Mouse (Mus musculus) spleen, postnatal 14 days (tissue): ENCODE measurements at regions not wholly inside any gene's neighbourhood (a gene's known extent, or its start where the extent isn't known, plus 50 kb on each side); places are given as distances from the start of the nearest gene placed in this dataset.

Experiments used
- DNase-seq, 2 experiments: peaks; one replicate each; pipeline ENCODE4 v3.0.0; 2021 to 2022; ENCODE audit warnings: low spot score in 2 of 2

DNA sequence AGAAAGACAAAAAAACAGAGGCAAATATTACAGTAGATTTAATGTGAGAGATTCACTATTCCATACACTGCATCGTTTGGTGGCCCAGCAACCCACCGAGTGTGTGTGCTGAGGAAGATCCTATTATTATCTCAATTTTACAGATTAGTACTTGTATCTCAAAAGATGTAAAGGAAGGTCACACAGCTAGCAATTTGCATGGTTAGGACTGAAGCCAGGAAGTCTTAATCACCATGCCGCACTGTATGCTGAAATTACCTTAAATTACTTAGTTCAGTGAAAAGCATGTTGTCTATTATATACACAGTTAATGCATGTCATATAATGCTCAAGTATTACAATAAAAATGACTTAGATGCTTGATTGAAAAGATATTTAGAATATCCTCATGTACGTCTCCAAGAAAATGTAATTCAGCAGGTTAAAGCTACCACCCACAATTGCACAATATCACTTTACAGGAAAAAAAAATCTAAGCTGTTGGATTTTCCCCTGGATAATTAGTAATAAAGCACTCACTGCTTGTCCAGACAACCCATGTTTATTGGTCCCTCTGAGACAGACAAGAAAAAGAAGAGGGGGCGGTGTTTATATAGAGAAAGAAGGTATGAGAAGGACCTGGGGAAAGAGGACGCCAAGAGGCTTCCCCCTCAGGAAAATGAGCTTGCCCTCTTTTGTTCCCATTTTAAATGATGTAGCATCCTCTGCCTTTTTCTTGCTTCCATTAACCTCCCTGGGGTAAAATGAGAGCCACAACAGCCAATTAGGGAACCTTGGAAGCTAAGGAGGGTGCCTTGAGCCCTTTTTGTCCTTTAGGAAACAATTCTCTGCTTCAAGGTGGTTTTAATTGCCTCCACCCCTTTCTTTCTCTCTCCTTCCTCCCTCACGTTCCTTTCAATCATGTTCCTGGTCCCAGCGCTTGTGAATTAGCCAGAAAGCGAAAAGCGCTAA lies 204.6 kb upstream of the Xrcc4 start:
- DNase-seq, result no peak

DNA sequence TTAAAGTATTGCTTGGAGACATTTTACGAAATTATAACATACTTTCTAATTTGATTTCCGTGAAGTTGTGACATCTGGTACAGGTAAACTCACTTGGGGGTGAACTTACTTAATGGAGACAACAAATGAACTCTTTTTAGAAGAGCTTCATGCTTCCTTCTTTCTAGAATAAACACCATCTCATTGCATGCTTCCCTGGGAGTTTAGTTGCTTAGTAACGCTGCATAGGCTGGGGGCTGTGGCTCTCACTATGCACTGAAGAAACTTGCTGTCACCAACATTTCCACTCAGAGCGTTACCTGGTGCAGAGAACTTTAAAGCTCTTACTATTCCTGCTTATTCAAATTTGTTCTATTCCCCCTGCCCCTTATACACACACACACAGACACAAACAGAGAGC lies 203.5 kb upstream of the Xrcc4 start:
- no peak for DNase-seq

GRCm38 (mm10) chr13:90292124-90292523 lies 202.7 kb upstream of the Xrcc4 start:
- DNase-seq, result no peak

GRCm38 (mm10) chr13:90280976-90281375 lies 191.6 kb upstream of the Xrcc4 start:
- no peak for DNase-seq

DNA sequence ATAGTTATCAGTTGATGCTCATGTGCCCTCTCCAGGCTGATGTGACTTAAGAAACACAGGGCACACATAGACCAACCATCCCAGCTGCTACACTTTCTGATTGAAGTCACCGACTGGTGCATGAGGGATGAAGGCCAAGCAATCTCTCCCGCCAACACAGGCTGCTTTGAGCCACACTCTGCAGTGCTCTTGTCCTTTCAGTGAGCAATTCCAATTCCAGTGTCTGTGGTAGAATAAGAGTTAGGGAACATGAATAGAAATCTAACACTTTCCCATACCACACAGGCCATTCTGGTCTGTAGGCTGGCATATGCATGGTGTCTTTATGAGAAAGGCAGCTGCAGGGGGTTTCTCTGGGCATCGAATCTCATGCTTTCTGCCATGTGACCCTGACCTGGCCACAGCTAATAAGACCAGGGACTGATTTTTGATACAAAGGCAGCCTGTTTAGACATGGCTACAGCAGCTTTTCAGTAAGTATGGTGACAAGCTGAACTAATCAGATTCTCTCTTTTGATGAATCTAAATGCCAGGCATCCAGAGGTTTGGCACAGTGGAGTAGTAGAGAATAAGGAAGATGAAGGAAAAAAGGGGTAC lies 190.5 kb upstream of the Xrcc4 start:
- DNase-seq, result no peak

- no peak for DNase-seq
Observed at GRCm38 (mm10) chr13:90279355-90279754, 189.9 kb upstream of the Xrcc4 start.

DNA sequence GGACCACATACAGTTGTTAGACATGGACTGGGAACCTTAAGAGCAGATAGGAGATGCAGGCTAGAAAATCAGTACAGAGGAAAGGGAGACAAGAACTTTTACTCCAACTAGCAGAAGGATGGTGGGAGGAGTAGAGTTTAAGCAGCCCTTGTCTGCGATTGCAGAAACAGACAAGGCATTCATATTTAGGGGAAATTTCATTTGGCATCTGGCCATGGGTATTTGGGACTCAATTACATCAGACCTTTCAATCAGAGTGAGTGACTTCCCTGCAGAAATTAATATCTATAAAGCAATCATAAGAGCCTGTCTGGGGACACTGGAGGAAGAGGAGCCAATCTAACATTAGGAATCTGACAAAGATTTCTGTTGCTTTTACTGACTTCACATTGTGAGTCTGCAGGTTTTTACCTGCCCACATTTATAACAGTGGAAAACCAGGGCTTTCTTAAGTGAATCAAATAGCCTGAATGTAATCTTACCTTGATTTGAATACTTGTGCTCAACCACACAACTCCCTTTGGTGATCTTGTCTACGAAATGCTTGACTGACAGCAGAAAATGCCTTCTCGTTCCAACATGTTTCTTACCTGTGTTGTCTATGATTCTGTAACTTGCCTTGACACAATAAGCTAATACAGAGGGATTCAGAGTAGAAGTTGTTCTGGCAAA lies 169.8 kb upstream of the Xrcc4 start:
- no peak for DNase-seq

DNA sequence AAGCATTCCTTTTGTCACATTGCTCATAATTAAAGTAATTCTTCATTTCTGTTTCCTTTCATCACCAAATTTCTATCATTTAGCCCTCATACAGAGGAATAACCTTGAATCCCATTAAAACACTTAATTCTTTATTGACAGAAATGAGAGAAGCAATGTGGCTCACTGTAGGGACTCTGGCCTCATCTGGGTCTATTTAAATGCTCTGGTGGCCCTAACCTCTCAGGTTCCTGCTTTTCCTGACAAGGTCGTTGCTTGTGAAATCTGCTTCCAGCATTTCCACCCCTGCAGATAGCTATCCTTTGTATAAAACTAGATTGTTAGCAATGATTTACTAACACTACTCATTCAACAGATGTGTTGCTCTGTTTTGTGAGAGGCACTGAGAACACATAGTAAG lies 163.6 kb upstream of the Xrcc4 start:
- DNase-seq, result no peak

GRCm38 (mm10) chr13:90245997-90246765 lies 156.8 kb upstream of the Xrcc4 start:
- no peak for DNase-seq

DNA sequence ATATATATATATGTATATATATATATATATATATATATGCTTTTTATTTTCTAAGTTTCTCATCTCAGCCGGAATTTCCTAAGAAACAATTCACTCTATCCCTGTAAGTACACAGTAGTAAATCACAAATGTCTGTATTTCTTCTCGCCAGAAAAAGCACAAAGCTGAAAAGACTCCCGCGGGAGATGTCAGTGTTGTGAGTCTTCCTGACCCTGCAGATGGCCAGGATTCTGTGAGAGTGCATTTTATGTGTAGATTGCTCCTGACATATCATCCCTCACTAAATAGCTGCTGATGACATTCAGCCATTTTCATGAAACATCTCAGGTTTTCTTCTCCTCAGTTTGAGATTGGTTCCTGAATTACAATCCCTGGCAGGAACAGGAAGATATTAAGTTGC lies 148.9 kb upstream of the Xrcc4 start:
- no peak for DNase-seq

GRCm38 (mm10) chr13:90233986-90234385 lies 144.6 kb upstream of the Xrcc4 start:
- DNase-seq, result no peak

DNA sequence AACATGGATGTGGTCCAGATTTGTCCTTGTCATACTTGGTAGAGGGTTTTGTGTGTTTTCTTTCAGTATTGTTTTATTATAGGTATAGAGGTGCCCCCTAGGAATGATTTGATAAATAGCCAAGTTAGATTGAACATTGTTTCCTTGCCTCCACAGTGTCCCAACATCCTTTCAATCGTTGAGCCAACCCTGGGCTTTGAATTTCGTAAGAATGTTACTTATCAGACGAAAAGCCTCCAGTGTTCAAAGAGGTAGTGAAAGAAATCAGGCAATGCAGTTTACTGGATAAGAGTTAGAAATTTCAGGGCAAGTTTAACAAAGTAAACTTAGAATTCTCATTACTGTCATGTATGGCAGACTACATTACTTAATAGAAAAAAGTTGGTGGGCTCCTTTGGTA lies 144.2 kb upstream of the Xrcc4 start:
- no peak for DNase-seq

DNA sequence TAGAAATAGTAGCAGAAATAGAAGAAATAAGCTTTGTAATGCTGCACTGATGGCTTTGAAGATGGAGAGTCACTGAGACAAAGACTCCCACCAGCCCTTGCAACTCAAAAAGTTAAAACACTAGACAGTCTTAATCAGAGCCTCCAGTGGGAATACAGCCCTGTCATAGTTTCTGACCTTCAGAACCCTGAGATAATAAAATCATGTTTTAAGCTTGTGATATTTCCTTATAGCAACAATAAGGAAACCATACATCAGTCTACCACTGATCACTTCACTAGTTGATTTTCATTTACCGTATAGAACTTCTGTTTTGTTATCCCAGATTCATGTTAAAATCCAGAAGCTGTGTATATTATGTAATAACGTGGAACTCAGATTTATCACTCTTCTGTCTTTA lies 139.7 kb upstream of the Xrcc4 start:
- DNase-seq, result no peak

DNA sequence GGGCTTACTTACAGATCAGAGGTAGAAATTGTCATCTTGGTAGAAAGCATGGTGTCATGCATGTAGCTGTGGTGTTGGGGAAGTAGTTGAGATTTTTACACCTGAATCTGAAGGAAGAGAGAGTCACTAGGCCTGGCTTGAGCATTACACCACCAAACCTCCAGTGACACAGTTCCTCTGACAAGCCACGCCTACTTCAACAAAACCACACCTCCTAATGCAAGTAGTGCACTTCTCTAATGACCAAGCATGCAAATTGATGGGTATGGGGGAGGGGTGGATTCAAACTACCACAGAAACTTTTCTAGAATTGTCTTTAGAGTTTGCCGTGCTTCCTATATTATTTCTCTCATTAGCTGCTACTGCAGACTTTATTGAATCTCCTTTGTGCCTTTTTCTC lies 136.8 kb upstream of the Xrcc4 start:
- no peak for DNase-seq

- DNase-seq, result no peak
Observed at GRCm38 (mm10) chr13:90212390-90212789, 123.0 kb upstream of the Xrcc4 start.

DNA sequence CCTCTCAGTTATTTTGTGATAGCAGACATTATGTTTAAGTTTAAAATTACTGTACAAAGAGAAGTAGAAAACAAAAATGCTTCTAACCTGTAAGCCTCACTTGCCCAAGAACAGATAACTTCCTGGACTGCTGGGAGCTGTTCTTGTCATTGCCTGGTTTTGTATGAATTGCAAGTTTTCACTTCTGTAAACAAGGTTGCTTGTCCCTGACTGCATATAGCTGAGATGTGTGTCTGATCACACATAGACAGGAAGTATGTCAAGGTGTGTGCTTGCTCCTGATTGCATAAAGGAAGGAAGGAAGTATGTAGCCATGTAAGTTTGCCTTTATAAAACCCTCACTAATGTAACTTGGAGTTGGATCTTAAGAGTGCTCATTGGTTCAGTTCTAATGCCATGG lies 118.5 kb upstream of the Xrcc4 start:
- DNase-seq, result no peak
